Mouse (Mus musculus) liver, embryonic 11.5 days (tissue): ENCODE results near the gene Sik3. TPM values are rescaled to one million over a fixed set of nuclear protein-coding genes. Genes with fewer than 3 reads are reported as not detected.
A peak's percentile ranks its signal among the peaks of the same experiment; 100 is the strongest.

Experiments
- ATAC-seq: fragments of 200-750 bp; cut with Nextera tagmentation; replicated peaks from 2 replicates; pipeline ENCODE4 v1.8.0; 2017; ENCODE audit warnings: moderate number of reproducible peaks, mild to moderate bottlenecking, moderate TSS enrichment, moderate library complexity; ENCODE audit not compliant: low FRiP score
- DNase-seq: peaks from one replicate; pipeline ENCODE4 v3.0.0-alpha.2; 2017; ENCODE audit warnings: low spot score
- H3K27ac ChIP-seq: fragments of 300-500 bp; sonication (generic); 2 replicates; pipeline ENCODE4 v1.5.1; 2014; ENCODE audit warnings: mild to moderate bottlenecking, low read depth, low read length, control low read depth
- H3K27me3 ChIP-seq: fragments of 300-500 bp; sonication (generic); replicated peaks from 2 replicates; pipeline ENCODE4 v1.6.1; 2014; ENCODE audit warnings: low read length, mixed read lengths; ENCODE audit not compliant: control insufficient read depth, insufficient read depth
- H3K36me3 ChIP-seq: fragments of 300-500 bp; sonication (generic); 2 replicates; pipeline ENCODE4 v1.6.1; 2014; ENCODE audit warnings: mild to moderate bottlenecking, low read length, moderate library complexity, mixed read lengths; ENCODE audit not compliant: control insufficient read depth, insufficient read depth
- H3K4me1 ChIP-seq: fragments of 300-500 bp; sonication (generic); replicated peaks from 2 replicates; pipeline ENCODE4 v1.6.1; 2014; ENCODE audit warnings: low read length, mixed read lengths; ENCODE audit not compliant: control insufficient read depth, insufficient read depth
- H3K4me2 ChIP-seq: fragments of 300-500 bp; sonication (generic); 2 replicates; pipeline ENCODE4 v1.6.1; 2014; ENCODE audit warnings: mild to moderate bottlenecking, control low read depth, moderate library complexity
- H3K4me3 ChIP-seq: fragments of 300-500 bp; sonication (generic); 2 replicates; pipeline ENCODE4 v1.5.1; 2014; ENCODE audit warnings: low read depth, low read length, control low read depth
- H3K9ac ChIP-seq: fragments of 300-500 bp; sonication (generic); 2 replicates; pipeline ENCODE4 v1.6.1; 2014; ENCODE audit warnings: low read depth, low read length, control low read depth
- H3K9me3 ChIP-seq: fragments of 300-500 bp; sonication (generic); 2 replicates; pipeline ENCODE4 v1.6.1; 2016; ENCODE audit warnings: low read length, inconsistent platforms, mixed read lengths; ENCODE audit not compliant: control insufficient read depth
- WGBS: fragments of 180-500 bp; shearing (Covaris S2); extraction: QIAGEN DNeasy Blood & Tissue Kit; methylation state at CpG from one replicate; pipeline ENCODE4 v1.1.7; 2014; 5-methylcytosine and 5-hydroxymethylcytosine counted together
- polyA plus RNA-seq: library from polyadenylated mRNA; unstranded; fragments of >200 nt; fragmentation: Nextera tagmentation; extraction: Ambion mirVana; gene quantifications from 2 replicates; pipeline ENCODE4 v1.2.1, GENCODE M21; 2014

Gene Sik3
- polyA plus RNA-seq, 1 experiment from 2014 or later, result 9.5 TPM

DNA sequence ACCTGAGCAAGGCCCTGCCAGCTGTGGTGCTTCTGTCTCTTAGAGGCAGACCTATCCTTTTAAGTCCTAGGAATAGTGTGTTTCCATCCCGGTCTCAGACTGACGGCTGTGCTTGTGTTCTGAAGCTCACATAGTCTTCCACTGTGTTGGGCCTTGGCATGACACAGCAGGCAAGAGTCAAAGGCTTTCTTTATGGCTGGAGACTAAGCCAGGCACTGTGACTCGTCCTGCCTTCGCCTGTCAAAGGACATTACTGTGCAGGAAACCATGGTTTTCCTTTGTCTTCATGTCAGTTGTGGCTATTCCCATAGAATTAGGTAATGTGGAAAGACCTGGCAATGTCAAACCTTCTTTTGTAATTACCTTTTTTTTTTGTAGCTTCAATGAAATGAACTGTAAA is 144.1 kb downstream of the Sik3 start:
- Histone ChIP-seq H3K4me2 (no peak overlapping the region), H3K9me3 (no peaks in the 10 kb centered on the region), H3K9ac (no peak overlapping the region), H3K4me3 (no peak overlapping the region), H3K27me3 (no peaks in the 10 kb centered on the region), H3K36me3 (no peaks in the 10 kb centered on the region), H3K4me1 (peaks cover 4% of the 10 kb centered on the region; the same call in 1 of the 2 replicates), H3K27ac (no peak overlapping the region)
- DNase-seq (no peak), ATAC-seq (no peak)
- WGBS, result 80% methylated on average over 4 of the region's 4 CpGs

DNA sequence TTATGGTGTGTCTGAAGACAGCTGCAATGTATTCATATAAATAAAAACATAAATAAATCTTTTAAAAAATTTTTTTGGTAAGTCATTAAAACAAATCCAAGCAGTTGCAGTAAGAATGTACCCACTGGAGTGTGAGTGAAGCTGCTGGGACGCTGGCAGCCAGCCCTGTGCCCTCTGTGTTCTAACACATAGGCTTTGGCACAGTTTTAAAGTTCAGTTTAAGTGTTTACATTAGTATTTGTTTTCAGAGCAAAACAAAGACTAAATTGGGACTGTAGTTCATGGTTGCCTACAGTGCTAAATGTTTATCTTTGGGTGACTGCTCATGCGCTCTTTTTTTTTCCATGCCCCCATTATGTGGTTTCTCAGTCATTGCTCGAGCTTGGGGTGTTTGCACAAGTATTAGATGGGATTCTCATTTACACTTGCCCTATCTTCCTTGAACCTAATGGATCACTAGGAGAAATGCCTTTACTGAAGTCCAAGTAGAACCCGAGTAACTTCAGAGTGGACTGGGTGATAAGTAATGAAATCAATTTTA is 145.7 kb downstream of the Sik3 start:
- H3K9me3 ChIP-seq, result no peaks in the 10 kb centered on the region
- H3K4me1 ChIP-seq, result no peaks in the 10 kb centered on the region
- H3K9ac ChIP-seq, result no peak overlapping the region
- ATAC-seq (no peak), DNase-seq (no peak)
- no peak overlapping the region for H3K4me3 ChIP-seq
- H3K4me2 ChIP-seq, result no peak overlapping the region
- no peaks in the 10 kb centered on the region for H3K36me3 ChIP-seq
- 81% methylated on average over 4 of the region's 4 CpGs for WGBS
- H3K27me3 ChIP-seq, result no peaks in the 10 kb centered on the region
- no peak overlapping the region for H3K27ac ChIP-seq

- 74% methylated on average over 8 of the region's 8 CpGs for WGBS
These were observed 150.8 kb downstream of the Sik3 start for GRCm38 (mm10) chr9:46163430-46163829.

DNA sequence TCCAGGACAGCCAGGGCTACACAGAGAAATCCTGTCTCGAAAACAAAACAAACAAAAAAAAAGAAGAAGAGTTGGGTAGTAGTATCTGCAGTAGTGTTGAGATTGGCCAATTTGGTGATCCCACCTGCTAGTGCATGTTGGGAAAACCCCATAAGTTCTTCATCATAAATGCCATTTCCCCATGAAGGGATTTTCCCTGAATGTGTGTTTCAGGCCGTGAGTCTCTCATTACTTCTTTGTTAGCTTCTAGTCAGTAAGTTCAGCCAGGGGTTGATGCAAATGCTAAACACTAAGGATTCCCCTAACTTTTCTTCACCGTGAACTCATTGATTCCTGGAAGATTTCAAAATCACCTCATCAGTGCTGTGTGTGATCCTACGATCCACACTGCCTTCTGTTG is 156.2 kb downstream of the Sik3 start:
- no peak for DNase-seq
- H3K4me1 ChIP-seq, result peaks cover 4% of the 10 kb centered on the region
- no peak overlapping the region for H3K4me3 ChIP-seq
- no peak overlapping the region for H3K4me2 ChIP-seq
- no peaks in the 10 kb centered on the region for H3K36me3 ChIP-seq
- H3K27me3 ChIP-seq, result no peaks in the 10 kb centered on the region
- no peak overlapping the region for H3K9ac ChIP-seq
- H3K9me3 ChIP-seq, result no peaks in the 10 kb centered on the region
- no peak for ATAC-seq
- no peak overlapping the region for H3K27ac ChIP-seq
- 89% methylated on average over 4 of the region's 4 CpGs for WGBS

More at GRCm38 (mm10) chr9:46163430-46163829, 150.8 kb downstream of the Sik3 start:
- no peak for DNase-seq
- H3K36me3 ChIP-seq, result no peaks in the 10 kb centered on the region
- no peak overlapping the region for H3K9ac ChIP-seq
- no peak for ATAC-seq
- no peak overlapping the region for H3K4me3 ChIP-seq
- no peaks in the 10 kb centered on the region for H3K27me3 ChIP-seq
- no peaks in the 10 kb centered on the region for H3K9me3 ChIP-seq
- no peaks in the 10 kb centered on the region for H3K4me1 ChIP-seq
- no peak overlapping the region for H3K27ac ChIP-seq
- no peak overlapping the region for H3K4me2 ChIP-seq

DNA sequence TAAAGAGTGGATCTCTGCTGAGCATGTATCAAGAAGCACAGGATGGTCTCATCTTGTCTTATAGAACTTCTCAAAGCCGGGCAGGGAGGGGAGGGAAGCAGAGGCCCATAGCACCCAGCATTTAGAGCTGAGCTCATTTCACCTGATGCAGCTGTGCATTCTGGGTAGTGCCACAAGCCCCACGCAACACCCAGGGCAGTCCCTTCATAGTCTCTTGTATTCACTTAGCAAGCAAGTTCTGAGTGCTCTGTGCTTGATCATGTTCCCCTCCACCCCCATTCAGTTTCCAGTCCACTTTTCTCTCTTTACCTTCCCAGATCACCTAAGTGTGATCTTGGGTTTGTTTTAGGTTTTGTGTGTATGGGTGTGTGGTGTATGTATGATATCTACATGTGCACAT is 159.6 kb downstream of the Sik3 start:
- WGBS, result 74% methylated on average over 2 of the region's 2 CpGs
- Histone ChIP-seq H3K27ac (no peak overlapping the region), H3K36me3 (no peaks in the 10 kb centered on the region), H3K4me3 (no peak overlapping the region), H3K9me3 (no peaks in the 10 kb centered on the region), H3K27me3 (no peaks in the 10 kb centered on the region), H3K4me2 (no peak overlapping the region), H3K4me1 (peaks cover 21% of the 10 kb centered on the region), H3K9ac (no peak overlapping the region)
- DNase-seq (no peak), ATAC-seq (no peak)

DNA sequence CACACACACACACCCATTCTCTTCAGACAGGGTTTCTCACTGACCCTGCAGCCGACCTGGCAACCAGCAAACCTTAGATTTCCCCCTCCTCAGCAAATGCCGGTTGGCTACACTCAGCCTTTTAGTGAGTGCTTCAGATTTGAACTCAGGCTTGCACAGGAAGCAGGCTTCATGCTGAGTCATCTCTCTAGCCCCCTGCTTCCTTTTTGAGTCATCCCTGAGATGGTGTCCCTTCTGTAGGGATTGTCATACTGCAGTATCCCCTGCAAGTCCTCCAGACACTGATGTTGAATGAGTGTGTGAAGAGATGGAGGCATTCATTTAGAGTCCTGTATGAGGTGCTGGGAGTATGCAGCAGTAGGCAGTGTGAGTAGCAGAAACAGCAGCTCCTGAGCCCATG is 160.3 kb downstream of the Sik3 start:
- 26% methylated on average over 2 of the region's 2 CpGs for WGBS
- no peak overlapping the region for H3K4me2 ChIP-seq
- no peak for DNase-seq

DNA sequence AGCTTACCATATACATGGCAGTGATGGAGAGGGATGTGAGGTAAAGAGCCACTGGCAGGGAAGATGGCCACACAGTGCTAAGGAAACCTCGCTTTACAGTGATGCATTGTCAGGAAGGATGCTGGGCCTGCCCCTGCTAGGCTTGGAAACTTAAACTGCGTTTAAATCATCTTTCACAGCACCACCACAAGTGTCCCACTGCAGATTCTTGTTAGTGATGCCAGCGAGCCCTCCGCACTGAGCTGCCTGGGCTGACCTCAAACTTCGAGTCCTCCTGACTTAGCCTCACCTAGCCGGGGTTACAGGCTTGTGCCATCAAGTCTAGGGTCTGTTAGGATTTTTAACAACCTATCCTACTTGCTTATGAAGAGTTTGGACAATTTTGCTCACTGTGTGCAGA is 161.3 kb downstream of the Sik3 start:
- no peak overlapping the region for H3K27ac ChIP-seq
- no peak for ATAC-seq

More for the DNA sequence above, 160.3 kb downstream of the Sik3 start:
- Histone ChIP-seq H3K4me1 (peaks cover 21% of the 10 kb centered on the region), H3K36me3 (0 out of 2 replicates have a peak, but pooled peaks cover 4% of the 10 kb centered on the region), H3K9me3 (no peaks in the 10 kb centered on the region), H3K9ac (no peak overlapping the region), H3K27ac (no peak overlapping the region; the same call in 1 of the 2 replicates), H3K4me3 (no peak overlapping the region), H3K27me3 (no peaks in the 10 kb centered on the region)
- no peak for ATAC-seq

GRCm38 (mm10) chr9:46174770-46175294 is 162.2 kb downstream of the Sik3 start:
- peaks cover 21% of the 10 kb centered on the region for H3K4me1 ChIP-seq
- 73% methylated on average over 5 of the region's 5 CpGs for WGBS
- no peak overlapping the region for H3K27ac ChIP-seq
- ATAC-seq, result no peak
- no peaks in the 10 kb centered on the region for H3K27me3 ChIP-seq
- no peak overlapping the region for H3K4me3 ChIP-seq
- H3K36me3 ChIP-seq, result 0 out of 2 replicates have a peak, but pooled peaks cover 7% of the 10 kb centered on the region
- no peak overlapping the region for H3K9ac ChIP-seq
- no peak overlapping the region for H3K4me2 ChIP-seq
- DNase-seq, result no peak
- no peaks in the 10 kb centered on the region for H3K9me3 ChIP-seq

More for the DNA sequence above, 161.3 kb downstream of the Sik3 start:
- H3K4me2 ChIP-seq, result no peak overlapping the region
- DNase-seq, result no peak
- no peak overlapping the region for H3K9ac ChIP-seq
- WGBS, result 84% methylated on average over 6 of the region's 6 CpGs
- H3K36me3 ChIP-seq, result 0 out of 2 replicates have a peak, but pooled peaks cover 7% of the 10 kb centered on the region
- H3K4me1 ChIP-seq, result peaks cover 21% of the 10 kb centered on the region
- no peaks in the 10 kb centered on the region for H3K27me3 ChIP-seq
- no peaks in the 10 kb centered on the region for H3K9me3 ChIP-seq
- no peak overlapping the region for H3K4me3 ChIP-seq

- no peak overlapping the region for H3K4me3 ChIP-seq
- no peaks in the 10 kb centered on the region for H3K27me3 ChIP-seq
- no peak for DNase-seq
- no peaks in the 10 kb centered on the region for H3K9me3 ChIP-seq
- 14% methylated on average over 1 of the region's 1 CpGs for whole genome bisulfite sequencing
- no peak overlapping the region; the same call in 1 of the 2 replicates for H3K4me2 ChIP-seq
- 0 out of 2 replicates have a peak, but pooled peaks cover 7% of the 10 kb centered on the region for H3K36me3 ChIP-seq
- H3K27ac ChIP-seq, result peak overlapping the region; percentile 62
- peaks cover 21% of the 10 kb centered on the region for H3K4me1 ChIP-seq
- ATAC-seq, result 0 out of 2 replicates have a peak, but pooled peaks have one; percentile 54
- no peak overlapping the region for H3K9ac ChIP-seq
These were observed 162.7 kb downstream of the Sik3 start for GRCm38 (mm10) chr9:46175300-46175699.
